Mouse (Mus musculus): ENCODE measurements around the gene Padi6. TPM values are rescaled to one million over a fixed set of nuclear protein-coding genes. Genes with fewer than 3 reads are reported as not detected.

Gene Padi6
- total RNA-seq, 2 experiments from 2014 or later: 0.55 TPM; not detected in 1

- DNase-seq: no peak
These were observed 34.8 kb downstream of the Padi6 start for GRCm38 (mm10) chr4:140707615-140708014.

- peak; percentile 44 for DNase-seq
These were observed 38.3 kb downstream of the Padi6 start for GRCm38 (mm10) chr4:140704166-140704565.

- no peak for DNase-seq
These were observed 38.8 kb downstream of the Padi6 start for GRCm38 (mm10) chr4:140703636-140704035.

- peak; percentile 94 for DNase-seq
These were observed 39.7 kb downstream of the Padi6 start for GRCm38 (mm10) chr4:140702611-140703327.

GRCm38 (mm10) chr4:140701716-140702561 is 40.5 kb downstream of the Padi6 start:
- DNase-seq: peak; percentile 53

GRCm38 (mm10) chr4:140701049-140701715 is 41.3 kb downstream of the Padi6 start:
- peak; percentile 92 for DNase-seq

- no peak for DNase-seq
These were observed 42.0 kb downstream of the Padi6 start, which contains the start of gene Rcc2 for GRCm38 (mm10) chr4:140700269-140701018. Gene Rcc2 (plus strand): TSS chr4:140700541.

GRCm38 (mm10) chr4:140699441-140700127 is 42.9 kb downstream of the Padi6 start:
- DNase-seq: peak; percentile 82

- DNase-seq: no peak
These were observed 46.5 kb downstream of the Padi6 start for GRCm38 (mm10) chr4:140695675-140696585.

GRCm38 (mm10) chr4:140695146-140695545 is 47.3 kb downstream of the Padi6 start:
- DNase-seq: no peak

GRCm38 (mm10) chr4:140694551-140695060 is 47.8 kb downstream of the Padi6 start:
- no peak for DNase-seq

GRCm38 (mm10) chr4:140693513-140693912 is 48.9 kb downstream of the Padi6 start:
- DNase-seq: no peak

- no peak for DNase-seq
These were observed 51.0 kb downstream of the Padi6 start for GRCm38 (mm10) chr4:140691481-140691880.

GRCm38 (mm10) chr4:140689873-140690655 is 52.4 kb downstream of the Padi6 start:
- no peak for DNase-seq

- DNase-seq: no peak
These were observed 53.5 kb downstream of the Padi6 start for GRCm38 (mm10) chr4:140688826-140689425.

- no peak for DNase-seq
These were observed 54.2 kb downstream of the Padi6 start for GRCm38 (mm10) chr4:140688044-140688825.

- DNase-seq: no peak
These were observed 57.6 kb downstream of the Padi6 start for GRCm38 (mm10) chr4:140684881-140685303.
